ENCODE assay signal across 25 mouse cellular contexts in the genomic region with DNA sequence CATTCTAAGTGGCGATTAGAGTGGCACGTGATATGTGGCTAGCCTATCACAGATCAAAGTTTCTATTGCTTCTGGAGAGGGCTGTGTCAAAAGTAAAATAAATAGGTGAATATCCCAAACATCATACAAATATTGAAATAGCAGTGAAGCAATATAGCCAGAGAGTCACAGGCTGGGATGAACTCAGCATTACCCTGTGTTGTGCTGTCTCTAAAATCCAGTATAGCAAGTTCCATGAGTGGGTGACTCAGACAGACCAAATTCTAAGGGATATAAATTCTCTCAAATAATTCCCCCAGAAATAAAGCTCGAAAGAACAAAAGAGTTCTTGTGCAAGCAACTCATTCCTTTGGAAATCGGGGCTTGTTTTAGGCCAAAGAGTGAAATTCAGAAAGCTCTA.
"Had no signal": no experiment of that assay in that cellular context is flagged by ENCODE, and none has a peak within 500 bp of the region (broad histone marks: within the 10 kb centered on the region; RNA-seq: fewer than 3 reads in every experiment).

No protein-coding gene starts in this region.

- H3K9me3 ChIP-seq: heart, embryonic 13.5 days; heart, embryonic 15.5 days; hindbrain, embryonic 13.5 days; hindbrain, embryonic 15.5 days; kidney, embryonic 15.5 days; limb, embryonic 10.5 days; limb, embryonic 12.5 days had no signal

- H3K4me3 ChIP-seq: heart, adult 2 months; heart, embryonic 13.5 days; heart, embryonic 15.5 days; hindbrain, embryonic 13.5 days; hindbrain, embryonic 15.5 days; kidney, embryonic 15.5 days; layer of hippocampus, adult 2 months; left cerebral cortex, adult 2 months; limb, embryonic 10.5 days; limb, embryonic 12.5 days had no signal

- DNase-seq: gastrocnemius, postnatal 14 days; gastrocnemius, postnatal 36 days; heart, adult 11 months; heart, adult 2 months; heart, postnatal 14 days; heart, postnatal 36 days; kidney, adult 11 months; kidney, adult 2 months; kidney, adult 9 months; kidney, postnatal 14 days; kidney, postnatal 36 days; liver had no signal

- H3K9ac ChIP-seq: heart, embryonic 13.5 days; heart, embryonic 15.5 days; hindbrain, embryonic 13.5 days; hindbrain, embryonic 15.5 days; kidney, embryonic 15.5 days; limb, embryonic 12.5 days had no signal

- H3K27me3 ChIP-seq: heart, embryonic 13.5 days; heart, embryonic 15.5 days; hindbrain, embryonic 13.5 days; hindbrain, embryonic 15.5 days; kidney, embryonic 15.5 days; limb, embryonic 12.5 days had no signal

- H3K4me2 ChIP-seq: heart, embryonic 11.5 days; heart, embryonic 13.5 days; heart, embryonic 15.5 days; hindbrain, embryonic 13.5 days; hindbrain, embryonic 15.5 days; kidney, embryonic 15.5 days; limb, embryonic 12.5 days had no signal

- ATAC-seq: hindbrain, postnatal 0 days; intestine, embryonic 16.5 days had no signal

- H3K4me1 ChIP-seq: heart, embryonic 13.5 days; heart, embryonic 15.5 days; hindbrain, embryonic 13.5 days; hindbrain, embryonic 15.5 days; kidney, embryonic 15.5 days; limb, embryonic 10.5 days; limb, embryonic 12.5 days had no signal

- H3K27ac ChIP-seq: heart, adult 2 months; heart, embryonic 13.5 days; heart, embryonic 15.5 days; hindbrain, embryonic 13.5 days; hindbrain, embryonic 15.5 days; hindbrain, postnatal 0 days; kidney, embryonic 15.5 days; kidney, postnatal 0 days; layer of hippocampus, adult 2 months; left cerebral cortex, adult 2 months; limb, embryonic 10.5 days; limb, embryonic 12.5 days had no signal

- H3K36me3 ChIP-seq: heart, embryonic 13.5 days; heart, embryonic 15.5 days; hindbrain, embryonic 13.5 days; hindbrain, embryonic 15.5 days; kidney, embryonic 15.5 days; limb, embryonic 10.5 days; limb, embryonic 12.5 days had no signal
